Mouse (Mus musculus): ENCODE results near the gene Sh3bgrl2. TPM values are rescaled to one million over a fixed set of nuclear protein-coding genes. Genes with fewer than 3 reads are reported as not detected.

Gene Sh3bgrl2
- polyA plus RNA-seq, 1 experiment from 2014 or later, result 5.2 TPM

DNA sequence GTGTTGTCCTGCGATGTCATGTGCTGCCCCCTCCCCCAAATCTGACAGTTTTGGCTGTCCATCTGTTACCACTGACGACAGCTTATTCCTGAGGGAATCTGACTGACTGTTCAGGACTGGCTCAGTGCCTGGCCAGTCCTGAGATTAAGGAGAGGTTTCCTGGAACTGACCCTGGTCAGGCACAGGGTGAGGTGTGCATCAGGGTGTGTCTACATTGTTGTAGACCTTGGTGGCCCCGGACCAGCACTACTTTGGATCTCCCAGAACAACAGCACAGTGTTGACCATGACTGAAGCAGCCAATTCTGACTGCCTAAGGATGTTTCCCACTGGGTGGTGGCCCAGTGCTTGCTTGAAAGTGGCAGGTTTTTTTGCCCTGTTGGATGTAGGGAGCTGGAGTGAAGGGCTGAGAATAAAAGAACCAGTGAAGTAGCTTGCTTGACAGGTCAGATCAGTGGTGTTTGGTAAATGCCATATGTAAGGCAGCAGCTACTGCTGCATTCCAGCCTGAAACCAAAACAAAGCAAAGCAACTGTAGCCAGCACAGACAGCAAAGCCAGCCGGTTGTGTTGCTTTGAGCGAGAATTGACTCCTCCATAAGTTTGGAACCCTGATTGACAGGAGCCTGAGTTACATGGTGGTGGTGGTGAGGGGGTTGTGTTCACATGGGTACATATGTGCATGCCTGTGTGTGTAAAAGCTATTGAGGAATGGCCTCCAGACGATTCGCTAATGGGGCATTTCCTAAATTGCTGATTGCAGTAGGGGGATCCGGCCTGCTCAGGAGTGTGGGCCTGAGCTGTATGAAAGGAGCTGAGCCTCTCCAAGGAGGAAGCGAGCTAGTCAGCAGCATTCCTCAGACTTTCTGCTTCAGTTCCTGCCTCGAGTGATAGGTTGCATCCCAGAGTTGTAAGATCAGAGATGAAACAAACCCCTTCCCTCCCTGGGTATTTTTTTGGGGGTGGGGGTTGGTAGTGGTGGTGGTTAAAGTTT lies 8.9 kb downstream of the Sh3bgrl2 start:
- no peak for DNase-seq (ENCODE audit: low spot score)

- no peak for DNase-seq (ENCODE audit: low spot score)
Observed at GRCm38 (mm10) chr9:83560670-83561069, 12.5 kb downstream of the Sh3bgrl2 start.

DNA sequence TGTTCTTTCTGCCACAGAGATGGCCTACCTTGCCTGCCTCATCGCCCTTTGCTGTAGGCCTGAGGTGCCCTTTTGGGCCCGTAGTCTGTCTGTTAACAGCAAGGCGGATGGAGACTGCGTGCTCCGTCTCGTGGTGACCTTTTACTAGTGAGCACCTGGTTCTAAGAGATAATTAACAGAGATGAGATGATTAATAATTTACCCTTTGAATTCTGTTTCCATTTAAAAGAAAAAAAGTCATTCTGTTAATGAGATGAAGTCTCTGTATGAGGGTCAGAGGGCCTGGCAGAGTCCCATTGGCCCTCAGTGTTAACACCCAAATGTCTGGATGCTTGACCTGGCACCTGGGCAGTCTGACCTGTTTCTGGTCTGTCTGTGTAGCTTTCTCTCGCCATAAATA lies 14.8 kb downstream of the Sh3bgrl2 start:
- no peak for DNase-seq (ENCODE audit: low spot score)

DNA sequence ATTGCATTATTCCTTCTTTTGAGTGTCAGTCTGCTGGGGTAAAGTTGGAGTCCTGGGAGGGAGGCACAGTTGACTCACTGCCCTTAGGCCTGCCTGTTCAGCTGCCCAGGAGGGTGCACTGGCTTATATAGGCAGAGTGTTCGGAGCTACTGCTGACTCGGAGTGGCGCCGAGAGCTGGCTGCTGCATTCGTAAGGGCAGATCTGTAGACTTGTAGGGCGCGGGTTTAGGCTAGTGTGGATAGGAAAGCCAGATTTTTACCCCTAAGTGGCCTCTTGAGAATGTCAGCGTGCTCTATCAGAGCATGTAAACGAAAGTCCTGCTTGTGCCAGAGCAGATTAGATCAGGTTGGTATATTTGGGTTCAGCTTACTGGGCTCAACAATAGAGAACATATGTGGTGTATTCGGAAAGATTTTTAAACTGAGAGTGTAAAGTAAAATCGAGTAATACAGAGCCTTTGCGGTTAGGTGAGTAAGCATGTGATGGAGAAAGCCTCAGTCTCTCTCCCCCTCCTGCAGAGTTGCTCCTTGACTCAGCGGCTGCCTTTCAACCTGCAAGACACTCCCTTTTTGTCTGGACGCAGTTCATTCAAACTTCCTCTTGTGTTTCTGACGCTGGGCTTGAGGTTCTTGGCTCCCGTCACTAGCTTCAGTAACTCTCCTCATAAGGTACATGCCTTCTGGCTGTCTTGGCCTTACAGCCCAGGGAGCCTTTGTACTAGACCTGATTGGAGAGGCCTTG lies 15.9 kb downstream of the Sh3bgrl2 start:
- no peak for DNase-seq (ENCODE audit: low spot score)

- no peak for DNase-seq (ENCODE audit: low spot score)
Observed at GRCm38 (mm10) chr9:83564934-83565652, 17.0 kb downstream of the Sh3bgrl2 start.

- no peak for DNase-seq (ENCODE audit: low spot score)
Observed at GRCm38 (mm10) chr9:83566141-83566540, 18.0 kb downstream of the Sh3bgrl2 start.

DNA sequence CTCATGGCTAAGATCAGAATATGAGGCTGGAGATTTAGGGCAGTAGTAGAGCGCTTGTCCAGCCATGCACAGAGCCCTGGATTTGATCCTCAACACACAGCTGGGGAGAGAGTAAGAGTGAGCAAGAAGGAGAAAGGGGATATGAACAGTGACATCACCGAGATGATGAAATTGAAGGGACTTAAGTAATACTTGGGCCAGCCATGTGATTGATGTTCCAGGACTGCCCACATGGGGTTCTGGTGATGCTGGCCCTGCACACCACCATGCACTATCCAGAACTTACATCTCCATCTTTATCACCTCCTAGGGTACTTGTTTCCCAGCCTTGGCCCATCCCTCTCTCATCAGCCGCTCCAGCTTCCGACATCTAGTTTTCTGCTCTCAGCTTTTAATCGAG lies 20.0 kb downstream of the Sh3bgrl2 start:
- DNase-seq (ENCODE audit: low spot score), result no peak

- DNase-seq (ENCODE audit: low spot score), result no peak
Observed at GRCm38 (mm10) chr9:83568937-83569336, 20.8 kb downstream of the Sh3bgrl2 start.

GRCm38 (mm10) chr9:83569898-83570297 lies 21.8 kb downstream of the Sh3bgrl2 start:
- no peak for DNase-seq (ENCODE audit: low spot score)

- no peak for DNase-seq (ENCODE audit: low spot score)
Observed at GRCm38 (mm10) chr9:83571315-83571714, 23.2 kb downstream of the Sh3bgrl2 start.

- no peak for DNase-seq (ENCODE audit: low spot score)
Observed at GRCm38 (mm10) chr9:83572326-83572725, 24.2 kb downstream of the Sh3bgrl2 start.

GRCm38 (mm10) chr9:83572870-83573269 lies 24.7 kb downstream of the Sh3bgrl2 start:
- no peak for DNase-seq (ENCODE audit: low spot score)

GRCm38 (mm10) chr9:83573588-83573987 lies 25.5 kb downstream of the Sh3bgrl2 start:
- no peak for DNase-seq (ENCODE audit: low spot score)

DNA sequence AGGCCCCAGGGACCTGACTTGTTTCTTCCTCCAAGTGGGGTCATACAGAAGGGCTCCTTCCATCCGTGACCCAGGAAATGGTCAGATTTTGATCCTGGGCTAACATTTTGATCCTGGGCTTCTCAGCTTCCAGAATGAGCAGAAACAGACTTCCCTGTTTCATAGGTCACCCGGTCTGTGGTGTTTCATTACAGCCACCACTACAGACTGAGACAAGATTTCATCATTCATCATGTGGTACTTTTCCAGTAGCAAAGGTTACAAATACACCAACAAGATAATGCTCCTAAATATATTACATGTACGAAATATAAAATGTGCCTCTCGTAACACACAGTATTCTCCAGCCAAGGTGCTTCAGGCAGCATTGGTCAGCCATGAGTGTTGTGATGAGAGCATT lies 27.3 kb downstream of the Sh3bgrl2 start:
- DNase-seq (ENCODE audit: low spot score), result no peak

DNA sequence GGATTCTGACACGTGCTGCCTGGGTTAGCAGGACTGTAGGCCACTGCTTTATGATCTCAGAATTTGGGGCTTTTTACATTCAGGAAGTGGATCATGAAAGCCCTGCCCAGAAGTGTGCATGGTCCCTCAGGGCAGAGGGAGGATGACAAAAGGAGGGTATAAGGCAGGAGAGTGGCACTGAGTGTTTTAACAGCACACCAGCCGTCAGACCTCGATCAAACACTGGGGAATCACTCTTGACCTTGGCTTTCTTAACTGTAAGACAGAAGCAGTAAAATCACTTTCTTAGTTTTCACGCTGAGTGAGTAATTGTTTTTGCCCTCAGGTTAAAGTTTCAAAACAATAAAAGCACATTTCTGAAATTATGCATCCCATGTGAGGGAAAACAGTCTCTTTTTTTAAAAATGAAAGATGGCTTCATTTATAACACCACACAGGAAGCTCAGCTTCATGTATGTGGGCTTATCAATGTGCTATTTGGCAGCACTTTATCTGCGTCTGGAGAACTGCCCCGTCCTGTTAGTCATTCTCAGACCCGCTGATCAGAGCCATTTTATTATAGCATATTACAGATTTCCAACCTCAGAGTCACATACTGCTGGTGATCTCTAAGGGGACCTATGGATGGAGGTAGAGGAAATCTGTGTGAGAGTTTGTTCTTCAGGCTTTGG lies 28.0 kb downstream of the Sh3bgrl2 start:
- no peak for DNase-seq (ENCODE audit: low spot score)

DNA sequence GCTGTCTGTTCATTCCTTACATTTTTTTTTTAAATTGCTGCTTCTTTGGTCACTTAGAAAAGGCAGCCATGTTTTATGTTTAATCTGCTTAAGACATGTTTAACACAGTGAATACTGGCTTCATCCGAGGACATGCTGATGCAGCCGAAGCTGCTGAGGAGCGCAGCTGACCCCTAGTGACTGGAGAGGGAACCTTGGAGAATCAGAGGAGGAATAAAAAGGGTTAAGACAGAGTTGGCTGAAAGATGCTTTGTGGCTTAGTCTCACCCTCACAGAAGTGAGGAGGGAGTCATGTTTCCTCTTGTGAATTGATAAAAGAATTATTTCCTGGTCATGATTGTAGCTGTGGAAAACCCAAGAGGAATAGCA lies 28.5 kb downstream of the Sh3bgrl2 start:
- peak; percentile 29 for DNase-seq (ENCODE audit: low spot score)

DNA sequence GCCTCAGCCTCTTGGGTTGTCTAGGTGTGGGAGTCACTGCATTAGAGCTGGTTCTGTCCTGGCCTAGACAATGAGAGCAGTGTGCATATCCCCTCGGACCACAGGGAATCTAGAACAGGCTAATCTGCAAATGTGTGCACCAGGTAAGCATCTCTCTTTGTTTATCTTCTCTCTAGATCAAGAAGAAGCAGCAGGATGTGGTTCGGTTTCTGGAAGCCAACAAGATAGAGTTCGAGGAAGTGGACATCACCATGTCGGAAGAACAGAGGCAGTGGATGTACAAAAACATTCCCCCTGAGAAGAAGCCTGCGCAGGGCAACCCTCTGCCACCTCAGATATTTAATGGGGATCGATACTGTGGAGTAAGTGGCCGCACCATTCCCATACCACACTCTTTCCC lies 29.1 kb downstream of the Sh3bgrl2 start:
- DNase-seq (ENCODE audit: low spot score), result peak; percentile 8

DNA sequence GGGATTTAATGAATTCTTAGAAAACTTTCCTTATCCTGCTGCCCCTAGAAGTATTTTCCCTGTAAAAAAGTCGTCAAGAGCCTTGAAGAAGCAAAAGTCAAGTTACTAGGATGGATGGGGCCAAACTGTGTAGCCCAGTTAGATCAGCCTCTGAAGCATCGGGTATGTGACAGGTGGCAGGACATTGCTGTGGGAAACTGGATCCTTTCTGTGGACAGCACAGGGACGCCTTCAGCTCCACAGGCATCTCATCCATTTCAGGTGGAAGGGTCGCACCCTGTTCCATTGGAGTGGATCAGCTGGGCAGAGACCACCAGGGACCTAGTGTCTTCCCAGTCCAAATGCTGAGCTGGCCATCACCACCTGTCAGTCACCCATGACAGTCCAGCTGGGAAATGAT lies 30.9 kb downstream of the Sh3bgrl2 start:
- DNase-seq (ENCODE audit: low spot score), result no peak

- no peak for DNase-seq (ENCODE audit: low spot score)
Observed at GRCm38 (mm10) chr9:83582748-83583147, 34.6 kb downstream of the Sh3bgrl2 start.

GRCm38 (mm10) chr9:83586316-83587050 lies 38.4 kb downstream of the Sh3bgrl2 start:
- no peak for DNase-seq (ENCODE audit: low spot score)

Measured in thymus, postnatal 0 days (tissue).